Mouse (Mus musculus): ENCODE measurements at regions not wholly inside any gene's neighbourhood (a gene's known extent, or its start where the extent isn't known, plus 50 kb on each side); places are given as distances from the start of the nearest gene placed in this dataset.

DNA sequence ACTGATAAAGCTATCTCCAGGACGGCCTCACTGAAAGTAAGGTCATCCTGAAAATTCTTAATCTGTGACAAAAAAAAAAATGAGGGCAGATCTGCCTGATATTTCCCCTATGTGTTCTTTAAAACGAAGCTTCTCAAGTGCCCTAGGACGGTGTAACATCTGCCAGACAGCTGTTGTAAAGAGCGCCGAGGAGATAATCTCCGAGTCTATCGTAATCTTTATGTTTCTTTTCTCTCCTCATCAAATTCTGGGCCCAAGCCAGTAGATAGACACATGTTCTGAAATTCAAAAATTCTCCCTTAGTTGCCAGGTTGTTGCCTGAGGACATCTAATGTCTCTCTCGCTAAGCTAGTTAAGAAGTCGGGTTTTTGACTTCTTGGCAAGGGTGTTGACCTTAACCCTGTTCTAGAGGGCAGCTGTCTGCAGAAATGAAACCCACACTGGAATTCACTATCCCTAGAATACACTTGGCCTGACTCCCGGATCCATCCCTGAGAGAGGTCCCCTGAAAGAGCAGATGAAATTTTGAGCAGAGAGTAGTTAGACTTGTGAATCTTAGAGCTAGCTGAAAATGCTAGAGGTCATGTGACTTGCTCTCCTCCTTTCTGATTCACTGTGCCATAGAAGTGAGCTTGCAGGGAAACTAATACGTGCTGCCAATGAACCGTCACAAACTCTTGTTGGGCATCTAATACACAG is 104.1 kb upstream of the Hes1 start:
- DNase-seq (ENCODE audit: low spot score in 2 of 2): no peak

DNA sequence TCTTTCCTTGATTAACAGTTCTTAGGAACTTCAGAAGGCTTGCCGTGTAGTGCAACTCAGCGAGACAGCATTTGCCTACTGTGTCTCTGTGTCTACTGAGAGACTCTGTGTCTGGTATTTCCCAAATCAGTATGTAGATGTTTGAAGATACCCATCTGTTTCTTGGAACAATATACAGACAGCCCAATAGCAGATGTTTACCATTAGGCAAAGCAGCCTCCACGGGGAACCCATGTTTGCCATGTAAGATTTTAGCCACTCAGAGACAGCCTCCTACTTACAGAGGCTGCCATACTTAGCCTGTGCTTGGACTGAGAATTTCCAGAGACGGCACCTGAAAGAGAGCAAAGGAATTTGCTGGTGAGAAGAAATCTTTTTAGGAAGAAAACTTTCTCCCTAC is 100.9 kb upstream of the Hes1 start:
- DNase-seq (ENCODE audit: low spot score in 2 of 2): no peak

DNA sequence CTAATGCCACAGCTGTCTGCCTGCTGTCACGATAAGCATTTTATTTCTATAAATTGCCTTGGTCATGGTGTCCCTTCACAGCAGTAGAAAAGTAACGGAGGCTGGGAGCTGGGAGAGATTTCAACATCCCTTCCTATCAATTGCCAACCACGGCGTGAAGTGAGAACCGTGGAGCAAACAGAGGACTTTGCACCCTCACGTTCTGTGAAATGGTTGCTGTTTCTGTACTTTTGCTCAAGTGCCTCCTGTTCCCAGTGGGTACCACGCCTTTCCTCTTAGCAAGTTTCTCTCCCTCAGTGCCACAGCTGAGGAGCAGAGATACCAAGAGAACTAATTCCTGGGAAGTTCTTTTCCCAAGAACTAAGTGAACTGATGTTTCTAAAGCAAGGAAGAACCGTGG is 99.6 kb upstream of the Hes1 start:
- DNase-seq (ENCODE audit: low spot score in 2 of 2): no peak

DNA sequence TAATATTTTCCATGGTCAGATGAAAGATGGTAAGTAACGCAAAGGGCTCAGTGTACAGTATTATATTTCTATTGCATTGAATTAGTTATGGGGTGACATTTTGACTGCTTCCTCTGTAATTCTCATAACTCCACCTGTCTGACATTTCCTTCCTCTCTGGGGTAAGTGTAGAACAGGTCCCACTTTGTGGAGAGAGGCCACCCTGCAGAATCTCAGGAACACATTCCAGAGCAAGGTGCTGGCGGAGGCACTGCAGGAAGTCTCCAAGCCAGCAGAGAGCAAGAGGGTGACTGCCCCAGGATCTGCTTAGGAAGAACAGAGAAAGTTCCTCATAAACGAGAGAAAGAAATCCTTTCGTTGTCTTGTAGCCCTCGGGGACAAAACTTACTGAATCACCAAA is 95.4 kb upstream of the Hes1 start:
- DNase-seq (ENCODE audit: low spot score in 2 of 2): no peak

DNA sequence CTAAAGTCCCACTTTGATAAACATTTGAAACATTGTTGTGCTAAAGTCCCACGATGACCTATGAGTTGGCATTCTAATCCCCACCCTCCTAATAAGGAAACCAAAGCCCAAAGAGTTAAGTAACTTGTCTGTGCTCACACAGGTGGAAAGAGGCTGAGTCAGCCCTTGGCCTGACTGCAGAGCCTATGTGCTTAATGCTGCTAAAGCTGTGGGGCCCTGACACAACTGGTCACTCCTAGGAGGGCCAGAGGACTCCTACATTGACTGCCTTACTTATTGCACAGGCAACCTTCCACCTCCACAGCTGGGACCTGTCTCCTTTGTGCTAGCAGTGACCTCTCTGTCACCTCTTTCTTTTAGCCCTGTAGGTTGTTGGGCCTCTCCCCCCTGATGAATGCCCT is 91.4 kb upstream of the Hes1 start:
- no peak for DNase-seq (ENCODE audit: low spot score in 2 of 2)

DNA sequence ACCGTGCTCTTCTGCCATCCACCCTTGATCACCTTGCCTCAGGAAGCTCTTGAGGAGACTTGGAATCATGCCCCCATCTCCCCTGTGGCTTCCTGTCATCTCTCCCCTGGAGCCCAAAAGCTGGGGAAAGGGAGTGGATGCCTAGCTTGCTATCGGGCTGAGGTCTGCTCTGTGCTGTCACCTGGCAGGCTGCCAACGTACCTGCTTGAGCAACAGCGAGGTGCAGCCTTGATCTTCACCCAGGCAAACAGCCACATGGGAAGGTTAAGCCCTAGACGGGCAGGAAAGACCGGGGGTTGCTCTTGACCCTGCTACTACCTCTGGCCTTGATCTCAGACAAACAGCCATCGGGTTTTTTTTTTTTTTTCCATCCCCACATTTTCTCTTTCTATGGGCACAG is 90.9 kb upstream of the Hes1 start:
- DNase-seq (ENCODE audit: low spot score in 2 of 2): no peak

DNA sequence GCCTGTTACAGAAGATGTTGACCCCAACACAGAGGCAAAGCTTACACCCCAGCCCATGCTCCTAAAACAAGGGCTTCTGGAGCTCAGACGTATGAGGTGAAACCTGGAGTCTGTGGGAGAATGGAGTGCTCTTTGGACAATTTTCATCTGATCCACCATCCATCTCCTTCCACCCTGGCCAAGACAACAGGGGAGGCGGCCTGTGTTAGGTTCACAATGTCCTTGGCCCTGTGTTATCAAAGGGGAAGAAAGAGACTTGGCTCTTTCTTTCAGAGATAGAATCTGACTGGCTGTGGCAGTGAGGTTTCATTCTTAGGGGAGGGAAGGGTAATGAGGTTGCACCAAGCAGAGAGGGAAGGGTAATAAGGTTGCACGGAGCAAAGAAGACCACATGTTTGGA is 88.4 kb upstream of the Hes1 start:
- no peak for DNase-seq (ENCODE audit: low spot score in 2 of 2)

DNA sequence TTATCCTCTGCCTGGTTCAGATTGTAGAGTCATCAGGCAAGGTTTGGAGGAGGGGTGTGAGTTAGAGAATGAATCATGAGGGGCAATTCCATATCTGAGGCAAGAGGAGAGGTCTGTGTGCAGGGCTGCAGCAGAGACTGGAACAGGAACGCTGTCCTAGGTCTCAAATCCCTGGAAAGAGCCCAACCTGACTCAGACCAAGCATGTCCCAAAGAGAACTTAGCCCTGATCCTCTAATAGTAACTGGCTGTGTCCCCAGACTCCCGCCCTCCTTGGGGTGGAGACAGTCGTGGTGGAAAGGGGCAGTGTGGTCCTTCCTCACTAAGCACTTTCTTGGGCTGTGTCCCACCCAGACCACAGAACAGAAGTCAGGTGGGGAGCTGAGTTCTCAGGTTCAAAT is 87.2 kb upstream of the Hes1 start:
- no peak for DNase-seq (ENCODE audit: low spot score in 2 of 2)

DNA sequence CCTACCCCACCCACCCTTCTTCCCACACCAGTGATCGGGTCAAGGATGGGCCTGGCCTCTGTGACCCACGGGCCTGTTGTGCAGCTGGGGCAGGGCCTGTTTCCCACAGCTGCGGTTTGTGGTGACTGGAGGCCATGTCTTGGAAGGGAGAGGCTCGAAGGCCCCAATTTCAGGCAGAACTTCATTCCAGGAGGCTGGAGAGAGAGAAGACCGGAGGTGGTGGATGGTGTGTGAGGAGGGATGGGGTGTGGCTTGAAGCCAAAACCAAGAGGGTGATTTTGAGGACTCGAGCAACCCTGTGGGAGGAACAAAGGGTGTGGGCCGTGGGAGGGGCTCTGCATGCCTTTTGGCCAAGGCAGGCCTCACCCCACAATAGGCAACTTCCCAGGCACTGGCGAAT is 86.5 kb upstream of the Hes1 start:
- peak in 1 of 2 experiments; percentile 29 for DNase-seq (ENCODE audit: low spot score in 2 of 2)

DNA sequence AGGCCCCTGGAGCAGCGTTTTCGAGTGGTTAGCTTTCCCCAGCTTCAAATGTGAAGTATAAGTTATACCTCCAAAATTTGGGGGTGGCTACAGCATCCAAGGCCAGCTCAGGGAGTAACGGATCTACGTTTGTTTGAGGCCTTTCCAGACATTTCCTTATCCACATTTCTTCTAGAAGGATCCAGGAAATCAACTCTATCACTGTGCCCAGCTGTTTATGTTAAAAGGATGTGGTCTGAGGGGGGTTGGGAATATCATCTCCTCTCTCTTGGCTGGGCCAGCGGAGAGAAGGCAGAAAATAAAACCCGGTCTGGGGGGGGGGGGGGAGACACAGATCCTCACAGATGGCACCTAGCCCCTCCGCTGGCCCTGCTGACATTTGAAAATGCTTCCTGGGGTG is 85.1 kb upstream of the Hes1 start:
- DNase-seq (ENCODE audit: low spot score in 2 of 2): no peak

DNA sequence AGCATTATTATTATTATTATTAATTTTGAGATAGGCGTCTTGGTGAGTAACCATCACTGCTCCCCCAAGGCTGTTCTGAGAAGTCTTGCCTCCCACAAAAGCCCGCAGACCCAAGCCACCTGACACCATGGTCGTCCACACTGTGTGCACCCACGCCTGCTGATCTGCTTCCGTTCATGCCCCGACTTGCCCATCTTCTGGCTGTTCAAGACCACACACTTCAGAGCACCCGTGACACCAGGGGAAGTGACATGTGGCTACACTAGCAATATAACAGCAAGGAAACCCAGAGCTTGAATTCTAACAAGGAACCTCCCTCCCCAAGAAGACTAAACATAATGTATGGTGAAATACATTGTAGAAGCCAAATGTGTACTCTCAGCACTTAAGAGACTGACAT is 82.6 kb upstream of the Hes1 start:
- no peak for DNase-seq (ENCODE audit: low spot score in 2 of 2)

DNA sequence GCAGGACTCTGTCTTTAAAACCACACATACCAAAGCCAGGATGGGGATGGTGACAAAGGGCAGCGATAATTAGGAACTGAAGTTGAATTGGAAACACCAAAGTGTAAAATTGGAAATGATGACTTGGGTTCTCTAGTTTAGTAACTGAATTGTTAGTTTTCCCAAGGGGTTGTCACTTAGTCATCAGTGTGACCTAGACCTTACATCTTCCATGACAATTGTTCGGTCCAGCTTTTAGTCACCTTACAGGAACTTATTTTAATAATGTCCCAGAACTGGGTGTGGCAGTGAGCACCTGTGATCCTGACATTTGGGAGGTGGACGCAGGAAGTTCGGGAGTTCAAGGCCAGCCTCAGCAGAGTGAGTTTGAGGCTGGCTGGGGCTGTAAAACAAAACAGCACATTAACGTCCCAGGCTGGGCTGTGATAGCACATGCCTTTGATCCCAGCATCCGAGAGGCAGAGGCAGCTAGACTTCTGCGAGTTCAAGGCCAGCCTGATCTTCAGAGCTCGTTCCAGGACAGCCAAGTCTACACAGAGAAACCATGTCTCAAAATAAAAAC is 81.9 kb upstream of the Hes1 start:
- DNase-seq (ENCODE audit: low spot score in 2 of 2): no peak

DNA sequence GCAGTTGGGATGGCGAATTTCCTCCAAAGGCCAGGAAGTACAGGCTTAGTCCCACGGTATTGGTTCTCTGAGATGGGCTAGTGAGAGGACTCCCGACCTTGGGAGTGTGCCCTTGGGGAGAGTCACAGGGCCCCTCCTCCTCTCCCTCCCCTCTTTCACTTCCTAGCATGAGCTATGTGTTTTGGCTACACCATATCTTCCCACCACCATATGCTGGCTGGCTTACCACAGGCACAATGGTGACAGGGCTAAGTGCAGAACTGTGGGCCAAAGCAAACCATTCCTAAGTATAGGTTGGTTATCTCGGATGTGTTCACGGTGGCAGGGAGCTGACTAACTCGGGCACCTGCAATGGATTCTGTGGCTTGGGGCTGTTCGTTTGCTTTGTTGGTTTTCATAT is 81.0 kb upstream of the Hes1 start:
- DNase-seq (ENCODE audit: low spot score in 2 of 2): no peak

DNA sequence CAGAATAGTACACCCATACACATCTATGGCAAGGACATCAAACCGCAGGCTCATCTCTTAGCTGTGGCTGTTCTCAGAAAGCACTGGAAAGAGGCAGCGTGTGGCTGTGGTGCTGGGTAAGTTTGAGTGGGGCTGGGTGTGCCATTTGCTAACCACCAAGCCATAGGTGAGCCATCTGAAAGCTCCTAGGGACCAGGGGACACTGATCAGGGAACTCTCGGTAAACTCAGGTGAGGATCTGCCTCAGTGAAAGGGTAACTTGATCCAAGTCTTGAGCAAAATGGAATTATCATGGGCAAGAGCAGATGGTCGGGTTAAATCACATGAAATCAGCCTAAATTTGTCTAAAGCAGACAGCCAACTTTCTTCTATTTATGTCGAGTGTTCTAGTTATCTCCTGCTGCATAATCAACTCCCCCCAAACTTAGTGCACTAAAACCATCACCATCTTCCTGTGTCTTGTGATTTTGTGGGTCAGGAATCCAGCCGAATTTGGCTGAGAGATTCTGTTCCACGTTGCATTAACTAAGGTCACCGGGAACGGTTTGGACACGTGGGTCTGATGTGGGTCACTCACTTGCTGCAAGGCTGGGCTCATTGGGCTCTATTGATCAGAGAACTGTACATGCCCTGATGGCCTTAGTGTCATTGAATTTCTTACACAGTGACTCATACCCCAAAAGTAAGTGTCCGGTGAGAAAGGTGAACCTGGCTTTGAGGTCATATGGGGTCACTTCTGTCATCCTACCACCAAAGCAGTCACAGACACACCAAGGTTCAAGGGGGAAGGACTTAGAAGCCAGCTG is 78.9 kb upstream of the Hes1 start:
- no peak for DNase-seq (ENCODE audit: low spot score in 2 of 2)

DNA sequence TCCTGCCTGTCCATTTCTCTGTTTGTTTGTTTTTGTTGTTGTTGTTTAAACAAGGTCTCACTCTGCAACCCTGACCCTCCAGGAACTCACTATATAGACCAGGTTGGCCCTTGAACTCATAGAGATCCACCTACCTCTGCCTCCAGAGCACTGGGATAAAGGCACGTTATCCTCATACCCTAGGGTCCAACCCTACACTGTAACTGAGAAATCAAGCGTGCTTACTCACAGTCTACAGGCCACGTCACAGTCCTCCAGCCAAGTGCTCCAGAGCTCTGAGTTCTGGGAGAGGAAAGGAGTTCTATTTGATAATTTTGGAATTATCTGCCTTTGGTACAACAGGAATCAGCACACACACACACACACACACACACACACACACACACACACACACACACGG is 76.6 kb upstream of the Hes1 start:
- no peak for DNase-seq (ENCODE audit: low spot score in 2 of 2)

DNA sequence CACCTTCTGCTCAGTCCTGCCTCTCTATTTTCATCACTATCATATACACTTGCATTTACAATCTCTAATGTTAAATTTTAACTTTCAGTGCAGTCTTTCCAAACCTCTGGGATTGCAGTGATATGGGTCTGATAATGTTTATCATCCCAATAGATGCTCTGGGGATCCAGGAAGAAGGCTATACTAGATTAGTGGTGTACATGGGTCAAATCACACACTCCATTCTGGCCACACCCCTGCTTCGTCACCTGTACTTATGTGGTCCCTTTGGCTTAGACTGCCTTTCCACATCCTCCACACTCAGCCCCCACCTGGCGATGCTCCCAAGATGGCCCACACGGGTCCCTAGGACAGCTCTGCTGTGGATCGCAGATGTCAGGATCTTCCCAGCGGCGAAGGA is 76.2 kb upstream of the Hes1 start:
- DNase-seq (ENCODE audit: low spot score in 2 of 2): no peak

DNA sequence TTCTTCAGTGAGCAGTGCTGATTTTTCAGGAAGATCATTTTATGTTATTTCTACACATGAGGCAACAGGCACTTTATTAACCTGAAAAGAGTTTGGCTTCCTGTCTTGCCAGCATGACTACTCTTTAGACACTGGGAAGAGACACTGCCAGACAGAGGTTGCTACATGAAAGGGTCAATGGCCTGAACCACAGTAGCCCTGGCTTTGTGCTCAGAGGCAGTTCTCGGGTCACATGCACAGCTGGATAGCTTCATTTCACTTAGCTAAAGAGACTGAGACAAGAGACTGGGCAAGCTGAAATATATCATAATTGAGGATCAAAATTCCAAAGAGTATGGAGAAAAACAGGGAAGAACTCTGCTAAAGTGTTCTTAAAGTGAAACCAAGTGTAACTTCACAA is 74.9 kb upstream of the Hes1 start:
- DNase-seq (ENCODE audit: low spot score in 2 of 2): no peak

DNA sequence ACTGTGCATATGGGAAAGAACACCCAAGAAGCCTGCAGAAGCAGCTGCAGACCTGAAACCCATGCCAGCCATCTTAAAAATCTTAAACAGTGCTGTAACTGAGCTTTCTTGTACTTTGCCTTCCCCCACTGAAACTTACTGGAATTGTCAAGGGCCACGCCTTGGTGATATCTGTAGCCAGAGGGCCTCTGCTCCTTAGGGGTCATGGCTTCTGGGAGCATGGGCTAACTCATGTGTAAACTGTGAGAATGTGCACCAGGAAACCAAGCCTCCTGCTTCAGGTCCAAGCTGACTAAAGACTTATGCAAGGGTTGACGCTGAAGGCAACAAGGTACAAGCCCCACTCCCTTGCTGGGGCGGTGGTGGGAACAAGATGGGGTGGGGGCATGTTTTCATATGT is 73.8 kb upstream of the Hes1 start:
- no peak for DNase-seq (ENCODE audit: low spot score in 2 of 2)

DNA sequence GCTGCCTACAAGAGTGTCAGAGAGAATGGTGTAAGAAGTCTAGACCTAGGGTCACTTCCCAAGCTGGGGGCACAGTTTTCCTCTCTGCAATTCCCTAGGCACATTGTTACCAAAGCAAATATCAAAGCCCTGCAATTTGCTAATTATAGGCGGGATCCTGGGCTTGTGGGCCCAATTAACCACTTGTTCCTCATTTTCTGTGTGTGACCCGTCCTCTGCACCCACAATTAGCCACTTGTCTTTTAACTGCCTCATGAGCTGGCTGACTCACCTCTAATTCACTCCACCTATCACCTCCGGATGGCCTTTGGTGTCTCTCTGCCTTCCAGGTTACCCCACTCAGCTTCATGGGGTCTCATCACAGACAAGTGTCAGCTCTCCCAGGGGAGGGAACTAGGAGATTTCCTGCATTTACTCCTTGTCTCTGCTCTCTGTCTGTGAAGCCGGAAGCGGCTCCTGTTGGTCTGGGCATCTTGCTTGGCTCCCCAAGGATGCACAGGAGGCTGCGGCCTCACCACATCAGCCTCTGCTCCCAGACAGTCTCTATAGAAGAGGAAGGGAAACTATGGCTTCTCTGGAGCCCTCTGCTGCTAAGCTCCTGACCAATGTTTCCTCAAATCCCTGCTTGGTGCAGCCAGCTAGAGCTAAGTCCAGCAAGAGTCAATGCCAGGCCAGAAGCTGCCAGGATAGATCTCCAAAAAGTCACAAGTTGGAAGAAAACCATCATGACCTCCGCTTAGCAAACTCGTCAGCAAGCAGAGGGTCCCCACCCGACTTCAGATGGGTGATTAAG is 73.2 kb upstream of the Hes1 start:
- DNase-seq (ENCODE audit: low spot score in 2 of 2): no peak

DNA sequence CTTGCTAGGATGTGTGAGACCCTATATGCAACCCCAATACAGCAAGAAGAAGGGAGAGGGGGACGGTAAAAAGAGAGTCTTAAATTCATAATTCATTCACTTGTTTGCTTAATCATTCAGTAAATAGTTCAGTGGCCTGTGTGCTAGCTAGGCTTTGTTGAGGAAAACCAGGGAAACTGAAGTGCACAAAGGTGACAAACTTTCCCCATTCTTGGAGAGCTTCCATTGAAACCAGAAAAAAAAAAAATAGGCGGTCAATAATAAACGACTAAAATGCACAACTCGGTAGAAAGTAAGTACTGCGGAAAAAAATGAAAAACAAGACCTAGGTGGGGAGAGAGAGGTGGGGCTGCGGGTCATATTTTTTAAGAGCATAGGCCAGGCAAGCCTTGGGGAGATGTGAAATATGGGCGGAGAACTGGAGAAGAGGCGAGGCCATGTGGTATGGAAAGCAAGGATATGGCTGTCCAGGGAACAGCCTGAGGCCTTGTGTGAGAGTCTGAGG is 72.3 kb upstream of the Hes1 start:
- no peak for DNase-seq (ENCODE audit: low spot score in 2 of 2)

DNA sequence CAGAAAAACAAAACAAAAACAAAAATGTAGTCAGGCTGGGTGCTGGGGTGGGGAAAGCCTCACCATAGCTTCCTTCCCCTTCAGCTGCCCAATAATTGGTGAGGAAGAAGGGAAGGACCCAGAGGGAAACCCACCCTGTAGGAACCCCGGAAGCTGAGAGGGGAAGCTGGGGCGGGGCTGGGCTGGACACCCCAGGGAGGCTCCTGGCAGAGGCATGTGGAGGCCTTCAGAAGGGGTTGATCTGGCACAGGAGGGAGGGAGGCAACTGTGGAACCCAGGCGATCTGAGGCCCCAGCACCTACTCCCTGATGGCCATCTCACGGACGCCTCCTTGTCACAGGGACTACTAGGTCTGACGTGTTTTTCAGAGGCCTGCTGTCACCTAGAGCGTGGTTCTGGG is 71.1 kb upstream of the Hes1 start:
- no peak for DNase-seq (ENCODE audit: low spot score in 2 of 2)

DNA sequence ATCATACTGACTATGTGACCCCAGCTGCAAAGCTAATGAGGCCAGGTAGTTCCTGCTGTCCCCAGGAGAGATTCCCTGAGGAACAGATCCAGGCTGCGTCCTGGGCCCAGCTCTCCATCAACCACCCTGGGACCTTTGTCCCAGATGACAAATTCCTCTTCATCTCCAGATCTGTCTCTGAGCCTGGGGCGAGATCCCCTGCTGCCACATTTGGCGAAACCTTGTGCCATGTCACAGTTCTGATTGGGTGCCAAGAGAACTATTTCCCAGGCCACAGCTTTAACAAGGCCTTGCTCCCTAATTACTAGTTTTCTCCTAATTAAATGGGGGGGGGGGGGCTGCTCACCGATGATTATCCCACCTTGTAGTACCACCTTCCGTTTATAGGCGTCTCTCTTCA is 70.6 kb upstream of the Hes1 start:
- DNase-seq (ENCODE audit: low spot score in 2 of 2): no peak

All from spleen, postnatal 10 days (tissue).